Comparison of ENCODE assay signal across 31 mouse cellular contexts in the genomic region with DNA sequence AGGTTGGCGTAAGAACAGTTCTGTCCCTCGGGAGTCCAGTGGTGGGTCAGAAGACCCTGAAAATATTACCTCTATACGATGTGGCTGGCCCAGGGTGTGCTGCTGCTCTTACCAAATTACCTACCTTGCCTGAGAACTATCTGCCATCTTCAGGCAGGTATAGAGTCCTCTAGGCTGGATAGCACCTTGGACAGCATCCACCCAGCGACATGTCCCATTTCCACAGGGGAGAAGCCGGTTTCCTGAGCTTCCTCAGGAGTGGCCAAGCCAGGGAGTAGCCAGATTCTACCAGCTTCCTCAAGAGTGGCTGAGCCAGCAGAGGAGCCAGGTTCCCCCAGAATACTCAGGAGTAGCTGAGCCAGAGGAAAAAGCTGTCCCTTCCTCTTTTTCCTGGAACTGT. TPM values are rescaled to one million over a fixed set of nuclear protein-coding genes. Genes with fewer than 3 reads are reported as not detected.
DNase-seq lines count a peak whose midpoint lies in the region; ATAC-seq and TF ChIP-seq lines count a peak whose summit lies in the region.
"Had no signal": no experiment of that assay in that cellular context is flagged by ENCODE, and none has a peak within 500 bp of the region (broad histone marks: within the 10 kb centered on the region; RNA-seq: fewer than 3 reads in every experiment).

No protein-coding gene starts in this region.

- no peaks in the 10 kb centered on the region for H3K9me3 ChIP-seq in forebrain, embryonic 12.5 days
- H3K9me3 ChIP-seq in forebrain, embryonic 15.5 days: no peaks in the 10 kb centered on the region
- no peaks in the 10 kb centered on the region for H3K9me3 ChIP-seq in lung, embryonic 14.5 days (ENCODE audit: low read depth, low read length)
- no peaks in the 10 kb centered on the region for H3K9me3 ChIP-seq in intestine, postnatal 0 days (ENCODE audit: control insufficient read depth)
- H3K9me3 ChIP-seq: forebrain, embryonic 13.5 days; liver, embryonic 15.5 days; lung, embryonic 15.5 days; megakaryocyte, embryonic 14.5 days; stomach, embryonic 15.5 days had no signal

- DNase-seq in lung, embryonic 14.5 days: peak; percentile 23
- no peak for DNase-seq in lung, postnatal 4 days
- DNase-seq in ES-CJ7 (ENCODE audit: low read depth, low spot score) (peak; percentile 25), R1 (ENCODE audit: low read depth, low spot score) (peak; percentile 32)
- DNase-seq: adrenal gland, postnatal 10 days; cerebellum, adult 9-10 months; embryo, embryonic 11 days; heart, adult 18-20 months; heart, postnatal 4 days; kidney, adult 18-20 months; layer of hippocampus, adult 9-11 months; lung, postnatal 36 days; thymus, postnatal 14 days had no signal

- H3K27me3 ChIP-seq in forebrain, embryonic 12.5 days: 0 out of 2 replicates have a peak, but pooled peaks cover 5% of the 10 kb centered on the region
- peaks cover 5% of the 10 kb centered on the region for H3K27me3 ChIP-seq in forebrain, embryonic 15.5 days
- H3K27me3 ChIP-seq in lung, embryonic 14.5 days (ENCODE audit: insufficient read depth, low read length): peaks cover 24% of the 10 kb centered on the region
- peaks cover 22% of the 10 kb centered on the region for H3K27me3 ChIP-seq in intestine, postnatal 0 days (replicated peaks; ENCODE audit: control insufficient read depth, insufficient read depth, low read length)

- peaks cover 62% of the 10 kb centered on the region for H3K4me1 ChIP-seq in forebrain, embryonic 12.5 days
- peaks cover 30% of the 10 kb centered on the region for H3K4me1 ChIP-seq in forebrain, embryonic 15.5 days
- H3K4me1 ChIP-seq in lung, embryonic 14.5 days (ENCODE audit: insufficient read depth): no peaks in the 10 kb centered on the region
- no peaks in the 10 kb centered on the region for H3K4me1 ChIP-seq in intestine, postnatal 0 days (replicated peaks; ENCODE audit: control insufficient read depth, insufficient read depth, low read length)
- H3K4me1 ChIP-seq: liver, embryonic 15.5 days; megakaryocyte, embryonic 14.5 days had no signal

- H3K9ac ChIP-seq in forebrain, embryonic 12.5 days: no peak overlapping the region
- H3K9ac ChIP-seq in forebrain, embryonic 15.5 days (replicated peaks): no peak overlapping the region
- H3K9ac ChIP-seq in lung, embryonic 14.5 days: no peak overlapping the region
- no peak overlapping the region for H3K9ac ChIP-seq in intestine, postnatal 0 days (ENCODE audit: low read depth, low read length)
- H3K9ac ChIP-seq: forebrain, embryonic 13.5 days; hindbrain, embryonic 14.5 days; liver, embryonic 15.5 days; lung, embryonic 15.5 days; stomach, embryonic 15.5 days had no signal

- no peak for TF ChIP-seq CTCF in lung, embryonic 14.5 days (IDR thresholded peaks at IDR 0.05; ENCODE audit: low read depth)
- no peak for TF ChIP-seq CTCF in intestine, postnatal 0 days (IDR thresholded peaks at IDR 0.05; ENCODE audit: low read depth)

- peaks cover 20% of the 10 kb centered on the region for H3K36me3 ChIP-seq in forebrain, embryonic 12.5 days (replicated peaks)
- H3K36me3 ChIP-seq in forebrain, embryonic 15.5 days: no peaks in the 10 kb centered on the region
- H3K36me3 ChIP-seq in lung, embryonic 14.5 days (ENCODE audit: insufficient read depth): no peaks in the 10 kb centered on the region
- H3K36me3 ChIP-seq in intestine, postnatal 0 days (ENCODE audit: control insufficient read depth, insufficient read depth): no peaks in the 10 kb centered on the region
- H3K36me3 ChIP-seq: liver, embryonic 15.5 days; lung, embryonic 15.5 days; stomach, embryonic 15.5 days had no signal

- no peak for ATAC-seq in forebrain, embryonic 12.5 days (ENCODE audit: low FRiP score)
- no peak for ATAC-seq in forebrain, embryonic 15.5 days (replicated peaks)
- ATAC-seq in lung, embryonic 14.5 days (ENCODE audit: insufficient read depth): no peak
- ATAC-seq in intestine, postnatal 0 days: no peak
- ATAC-seq: CD4-positive, CD25-positive, alpha-beta regulatory T cell, adult 4 months; forebrain, embryonic 13.5 days; inflammation-experienced regulatory T-cells, adult 6 months had no signal

- WGBS in forebrain, embryonic 12.5 days: 84% methylated on average over 5 of the region's 5 CpGs
- WGBS in forebrain, embryonic 15.5 days: 84% methylated on average over 5 of the region's 5 CpGs
- WGBS in lung, embryonic 14.5 days: 50% methylated on average over 5 of the region's 5 CpGs
- 54% methylated on average over 5 of the region's 5 CpGs for WGBS in intestine, postnatal 0 days

- 0 out of 2 replicates have a peak overlapping the region, but pooled peaks have one; percentile 2 for H3K27ac ChIP-seq in forebrain, embryonic 12.5 days
- H3K27ac ChIP-seq in forebrain, embryonic 15.5 days (replicated peaks): no peak overlapping the region
- H3K27ac ChIP-seq in lung, embryonic 14.5 days (ENCODE audit: low read depth): no peak overlapping the region
- H3K27ac ChIP-seq in intestine, postnatal 0 days (ENCODE audit: low read depth, low read length): no peak overlapping the region
- H3K27ac ChIP-seq: forebrain, embryonic 13.5 days; hindbrain, embryonic 14.5 days; kidney, postnatal 0 days; liver, embryonic 15.5 days; lung, embryonic 15.5 days; stomach, embryonic 15.5 days had no signal

- no peak overlapping the region for H3K4me3 ChIP-seq in forebrain, embryonic 12.5 days (replicated peaks)
- no peak overlapping the region for H3K4me3 ChIP-seq in forebrain, embryonic 15.5 days
- H3K4me3 ChIP-seq in lung, embryonic 14.5 days (ENCODE audit: low read depth, low read length): no peak overlapping the region
- no peak overlapping the region for H3K4me3 ChIP-seq in intestine, postnatal 0 days (ENCODE audit: low read depth, low read length)
- H3K4me3 ChIP-seq: erythroblast, embryonic 14.5 days; forebrain, embryonic 13.5 days; liver, embryonic 15.5 days; lung, embryonic 15.5 days; megakaryocyte, embryonic 14.5 days; stomach, embryonic 15.5 days had no signal

- no peak overlapping the region for H3K4me2 ChIP-seq in forebrain, embryonic 12.5 days
- no peak overlapping the region for H3K4me2 ChIP-seq in forebrain, embryonic 15.5 days (replicated peaks)
- H3K4me2 ChIP-seq in lung, embryonic 14.5 days: no peak overlapping the region
- no peak overlapping the region for H3K4me2 ChIP-seq in intestine, postnatal 0 days (replicated peaks; ENCODE audit: low read depth)
- H3K4me2 ChIP-seq: heart, embryonic 11.5 days; hindbrain, embryonic 14.5 days; liver, embryonic 15.5 days; lung, embryonic 15.5 days; stomach, embryonic 15.5 days had no signal

RNA-seq across cellular contexts. Expression of gene Ythdf1, which starts 35.5 kb away (rescaled TPM):
- 62.6 and 64.5 TPM in 2 replicates for polyA plus RNA-seq in forebrain, embryonic 12.5 days (2016; fragmentation: Nextera tagmentation; extraction: Ambion mirVana)
- polyA plus RNA-seq in forebrain, embryonic 15.5 days (2015; fragmentation: Nextera tagmentation; extraction: Ambion mirVana): 50.2 and 52.8 TPM in 2 replicates
- polyA plus RNA-seq in lung, embryonic 14.5 days (2014; fragmentation: Nextera tagmentation; extraction: Ambion mirVana): 69.2 and 70.1 TPM in 2 replicates
- 24.2 and 26.8 TPM in 2 replicates for polyA plus RNA-seq in intestine, postnatal 0 days (2015; fragmentation: Nextera tagmentation; extraction: Ambion mirVana)

RNA-seq across cellular contexts. Expression of gene Birc7, which starts 43.6 kb away (rescaled TPM):
- 0.11 and 0.41 TPM in 2 replicates for polyA plus RNA-seq in forebrain, embryonic 12.5 days (2016; fragmentation: Nextera tagmentation; extraction: Ambion mirVana)
- 0.11 and 0.14 TPM in 2 replicates for polyA plus RNA-seq in forebrain, embryonic 15.5 days (2015; fragmentation: Nextera tagmentation; extraction: Ambion mirVana)
- 0.20 and 0.51 TPM in 2 replicates for polyA plus RNA-seq in lung, embryonic 14.5 days (2014; fragmentation: Nextera tagmentation; extraction: Ambion mirVana)
- polyA plus RNA-seq in intestine, postnatal 0 days (2015; fragmentation: Nextera tagmentation; extraction: Ambion mirVana): not detected in 2 replicates
- polyA plus RNA-seq: CD4-positive, CD25-positive, alpha-beta regulatory T cell, adult 4 months; embryonic facial prominence, embryonic 14.5 days; erythroblast, embryonic 14.5 days; inflammation-experienced regulatory T-cells, adult 6 months; kidney, postnatal 0 days; limb, embryonic 11.5 days; liver, adult 2 months; liver, embryonic 15.5 days; urinary bladder, adult 2 months had no signal

Comparison
In these comparisons a context has a peak if more than half of its experiments do, and no peak if none do; other contexts are left out.
1. DNase-seq: peak in lung, embryonic 14.5 days (single experiment), ES-CJ7 (single experiment) and R1 (single experiment); none in lung, postnatal 4 days (0 of 2).